Mouse (Mus musculus) MEL (cell line): ENCODE data around the gene Olfr1359.
A peak's percentile ranks its signal among the peaks of the same experiment; 100 is the strongest.
"Not testable (repeated sequence)": the region's sequence is repeated elsewhere in the genome, so short reads cannot be mapped to it uniquely, and the experiment has no call there.

Experiments
- BHLHE40 ChIP-seq: IDR thresholded peaks from 2 replicates; pipeline ENCODE4 v1.6.1; 2012; ENCODE audit warnings: low read depth, mild to moderate bottlenecking, inconsistent platforms, low read length, improper control_type of control experiment, borderline replicate concordance
- CHD2 ChIP-seq: IDR thresholded peaks from 2 replicates; pipeline ENCODE4 v1.6.1; 2011; ENCODE audit warnings: low read length, improper control_type of control experiment
- CTCF ChIP-seq, 3 experiments: IDR thresholded peaks in 2 of 3; conservative IDR thresholded peaks in 1 of 3; 2 replicates each; pipeline ENCODE4 v1.5.1; 2011 to 2012; ENCODE audit warnings: low read length in 3 of 3, low read depth in 2 of 3, mild to moderate bottlenecking in 2 of 3, improper control_type of control experiment in 1 of 3, inconsistent platforms in 1 of 3, mixed read lengths in 1 of 3, moderate library complexity in 1 of 3; ENCODE audit not compliant: control insufficient read depth in 1 of 3, insufficient read depth in 1 of 3, poor library complexity in 1 of 3, severe bottlenecking in 1 of 3
- E2F4 ChIP-seq: IDR thresholded peaks from 2 replicates; pipeline ENCODE4 v1.6.1; 2011; ENCODE audit warnings: low read depth, low read length, improper control_type of control experiment, borderline replicate concordance
- EP300 ChIP-seq, 2 experiments: IDR thresholded peaks; 2 replicates each; pipeline ENCODE4 v1.6.1; 2011; ENCODE audit warnings: improper control_type of control experiment in 2 of 2, low read length in 2 of 2, low read depth in 1 of 2, mild to moderate bottlenecking in 1 of 2
- GATA1 ChIP-seq: IDR thresholded peaks from 2 replicates; pipeline ENCODE4 v1.6.1; 2011; ENCODE audit warnings: low read depth, low read length, improper control_type of control experiment
- MAFK ChIP-seq: IDR thresholded peaks from 2 replicates; pipeline ENCODE4 v1.6.1; 2011; ENCODE audit warnings: low read depth, mild to moderate bottlenecking, low read length, improper control_type of control experiment, borderline replicate concordance
- POLR2A ChIP-seq, 2 experiments: IDR thresholded peaks; 2 replicates each; pipeline ENCODE4 v1.6.1; 2011 to 2012; ENCODE audit warnings: low read length in 2 of 2, mild to moderate bottlenecking in 2 of 2, control low read depth in 1 of 2, improper control_type of control experiment in 1 of 2, low read depth in 1 of 2, moderate library complexity in 1 of 2; ENCODE audit not compliant: control insufficient read depth in 1 of 2, insufficient read depth in 1 of 2, poor library complexity in 1 of 2
- RAD21 ChIP-seq: IDR thresholded peaks from 2 replicates; pipeline ENCODE4 v1.6.1; 2011; ENCODE audit warnings: mild to moderate bottlenecking, low read depth, low read length, improper control_type of control experiment
- TCF12 ChIP-seq: IDR thresholded peaks from 2 replicates; pipeline ENCODE4 v1.6.1; 2014; ENCODE audit warnings: low read depth, mild to moderate bottlenecking, inconsistent platforms, low read length, improper control_type of control experiment, moderate library complexity
- ZNF384 ChIP-seq: IDR thresholded peaks from 2 replicates; pipeline ENCODE4 v1.6.1; 2012; ENCODE audit warnings: low read depth, mild to moderate bottlenecking, inconsistent platforms, low read length, improper control_type of control experiment

DNA sequence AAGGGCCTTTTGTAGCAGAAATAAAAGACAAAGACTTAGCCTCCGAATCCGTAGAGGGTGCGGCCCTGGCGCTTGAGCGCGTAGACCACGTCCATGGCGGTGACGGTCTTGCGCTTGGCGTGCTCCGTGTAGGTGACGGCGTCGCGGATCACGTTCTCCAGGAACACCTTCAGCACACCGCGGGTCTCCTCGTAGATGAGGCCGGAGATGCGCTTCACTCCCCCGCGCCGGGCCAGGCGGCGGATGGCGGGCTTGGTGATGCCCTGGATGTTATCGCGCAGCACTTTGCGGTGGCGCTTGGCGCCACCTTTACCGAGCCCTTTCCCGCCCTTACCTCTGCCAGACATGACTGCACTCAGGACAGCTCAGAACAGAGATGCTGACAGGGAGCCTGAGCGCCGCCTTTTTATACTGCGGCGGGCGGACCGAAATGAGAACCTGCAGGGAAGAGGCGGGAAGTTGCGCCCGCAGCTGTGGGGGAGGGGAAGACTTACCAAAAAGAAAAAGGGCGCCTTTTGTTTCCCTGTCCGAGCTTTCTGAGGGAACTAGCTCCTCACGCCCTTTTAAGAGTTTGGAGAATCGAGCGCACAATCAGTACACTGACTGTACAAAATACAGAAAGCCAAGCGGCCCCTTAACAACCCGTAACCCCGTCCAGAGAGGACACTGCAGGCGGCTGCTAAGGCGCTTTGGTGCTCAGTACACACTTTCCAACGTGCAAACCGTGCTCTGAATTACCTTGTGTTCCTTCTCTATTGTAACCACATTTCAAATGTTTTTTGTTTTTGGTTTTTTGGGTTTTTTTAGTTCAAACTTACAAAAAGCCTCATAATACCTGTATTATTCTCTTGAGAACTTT lies 52.5 kb downstream of the Olfr1359 start, which contains the start of gene Hist1h4k:
- TF ChIP-seq POLR2A (IDR thresholded peaks at IDR 0.05; ENCODE audit: control insufficient read depth in 1 of 2, insufficient read depth in 1 of 2, low read depth in 1 of 2, low read length in 2 of 2, poor library complexity in 1 of 2) = peak; percentile 96 to 97
- TF ChIP-seq CTCF (IDR thresholded peaks at IDR 0.05 in 2 of 3, conservative IDR thresholded peaks at IDR 0.05 in 1 of 3; ENCODE audit: control insufficient read depth in 1 of 3, insufficient read depth in 1 of 3, low read depth in 2 of 3, low read length in 3 of 3, poor library complexity in 1 of 3, severe bottlenecking in 1 of 3); ZNF384; E2F4; RAD21; TCF12; GATA1; CHD2; MAFK; EP300 (IDR thresholded peaks at IDR 0.05; ENCODE audit: low read depth in 1 of 2, low read length in 2 of 2); BHLHE40: not testable (repeated sequence)
